Mouse (Mus musculus) embryonic stem cell, embryonic (primary cell): Measurements from ENCODE around the gene Chd6.
"Not testable (repeated sequence)": the region's sequence is repeated elsewhere in the genome, so short reads cannot be mapped to it uniquely, and the experiment has no call there.

ENCODE experiments used
- CTCF ChIA-PET, 4 experiments: fragments of 300-600 bp in 2 of 4; fragments of 350-600 bp in 2 of 4; sonication (Branson Sonifier 250); formaldehyde crosslinking; loops; one replicate each; lab custom pipeline; 2022; ENCODE audit warnings: inconsistent platforms in 2 of 4; lab: Charles Lee
- POLR2A ChIA-PET, 4 experiments: fragments of 300-600 bp in 2 of 4; fragments of 350-600 bp in 2 of 4; sonication (Branson Sonifier 250); formaldehyde crosslinking; loops; one replicate each; lab custom pipeline; 2022; ENCODE audit warnings: antibody characterized with exemption in 4 of 4, inconsistent platforms in 1 of 4; lab: Charles Lee

Gene Chd6

DNA sequence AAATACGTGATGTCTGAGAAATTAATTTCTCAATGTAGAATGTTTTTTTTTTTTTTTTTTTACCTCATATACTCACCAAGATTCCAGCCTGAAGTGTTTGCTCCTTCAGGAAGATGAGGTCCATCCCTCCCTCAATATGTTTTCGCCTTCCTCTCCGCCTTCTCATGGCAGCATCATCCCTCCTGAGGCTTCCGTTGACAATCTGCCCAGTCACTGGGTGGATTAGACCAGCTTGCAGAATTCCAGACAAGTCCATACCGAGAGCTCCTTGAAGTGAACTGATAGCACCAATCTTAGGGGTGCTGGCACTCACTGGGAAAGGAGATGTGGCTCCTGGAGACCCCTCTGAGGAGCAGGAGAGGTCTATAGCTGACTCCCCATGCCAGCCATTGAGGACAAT lies 149.0 kb downstream of the Chd6 start:
- CTCF ChIA-PET = no interaction called here

DNA sequence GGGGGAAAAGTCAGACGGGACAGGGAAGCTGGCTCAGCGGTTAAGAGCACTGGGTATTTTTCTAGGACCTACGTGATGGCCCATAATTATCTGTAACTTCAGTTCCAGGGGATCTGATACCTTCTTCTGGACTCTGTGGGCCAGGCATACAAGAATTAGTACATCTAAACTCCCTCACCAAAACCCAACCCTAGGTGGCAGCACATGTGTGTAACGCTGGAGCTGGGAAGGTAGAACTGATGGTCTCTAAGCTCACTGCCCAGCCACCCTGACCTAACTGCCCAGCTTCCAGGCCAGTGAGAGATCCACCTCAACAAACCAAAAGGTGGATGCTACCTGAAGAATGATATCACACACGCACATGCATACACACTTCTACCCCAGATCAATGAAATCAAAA lies 150.1 kb downstream of the Chd6 start:
- ChIA-PET CTCF (interaction anchor here in 1 of 4 experiments (0.6 kb wide), 1 partner anchor 9 kb away, joined by 3 read pairs; no protein-coding TSS in a partner anchor), POLR2A (interaction anchor here in 1 of 4 experiments (0.6 kb wide), 1 partner anchor 22 kb away, joined by 4 read pairs; no protein-coding TSS in a partner anchor)

More for the DNA sequence above, 149.0 kb downstream of the Chd6 start:
- POLR2A ChIA-PET = interaction anchor here in 1 of 4 experiments (0.8 kb wide), 1 partner anchor 12 kb away, joined by 3 read pairs; no protein-coding TSS in a partner anchor

DNA sequence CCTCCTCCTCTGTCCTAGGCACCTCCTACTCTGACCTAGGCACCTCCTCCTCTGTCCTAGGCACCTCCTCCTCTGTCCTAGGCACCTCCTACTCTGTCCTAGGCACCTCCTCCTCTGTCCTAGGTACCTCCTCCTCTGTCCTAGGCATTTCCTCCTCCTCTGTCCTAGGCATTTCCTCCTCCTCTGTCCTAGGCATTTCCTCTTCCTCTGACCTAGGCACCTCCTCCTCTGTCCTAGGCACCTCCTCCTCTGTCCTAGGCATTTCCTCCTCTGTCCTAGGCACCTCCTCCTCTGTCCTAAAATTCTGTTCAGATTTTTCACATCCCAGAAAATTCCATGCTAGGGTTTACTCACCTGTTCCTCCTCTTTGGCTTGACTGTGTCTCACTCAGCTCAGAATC lies 151.1 kb downstream of the Chd6 start:
- CTCF ChIA-PET = not testable (repeated sequence)
- POLR2A ChIA-PET = interaction anchor here in 1 of 4 experiments (0.5 kb wide), 1 partner anchor 252 kb away, joined by 4 read pairs; no protein-coding TSS in a partner anchor

DNA sequence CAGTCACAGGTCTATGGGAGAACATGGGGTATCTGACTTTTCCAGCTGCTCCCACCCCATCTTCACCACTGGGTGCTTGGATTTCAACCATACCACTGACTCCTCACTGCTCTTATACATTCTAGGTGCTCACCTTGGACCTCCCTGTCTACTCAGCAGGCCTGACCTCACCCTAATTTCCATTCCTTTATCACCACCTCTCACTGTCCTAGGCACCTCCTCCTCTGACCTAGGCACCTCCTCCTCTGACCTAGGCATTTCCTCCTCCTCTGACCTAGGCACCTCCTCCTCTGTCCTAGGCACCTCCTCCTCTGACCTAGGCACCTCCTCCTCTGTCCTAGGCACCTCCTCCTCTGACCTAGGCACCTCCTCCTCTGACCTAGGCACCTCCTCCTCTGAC lies 151.6 kb downstream of the Chd6 start:
- POLR2A ChIA-PET, CTCF ChIA-PET: not testable (repeated sequence)

DNA sequence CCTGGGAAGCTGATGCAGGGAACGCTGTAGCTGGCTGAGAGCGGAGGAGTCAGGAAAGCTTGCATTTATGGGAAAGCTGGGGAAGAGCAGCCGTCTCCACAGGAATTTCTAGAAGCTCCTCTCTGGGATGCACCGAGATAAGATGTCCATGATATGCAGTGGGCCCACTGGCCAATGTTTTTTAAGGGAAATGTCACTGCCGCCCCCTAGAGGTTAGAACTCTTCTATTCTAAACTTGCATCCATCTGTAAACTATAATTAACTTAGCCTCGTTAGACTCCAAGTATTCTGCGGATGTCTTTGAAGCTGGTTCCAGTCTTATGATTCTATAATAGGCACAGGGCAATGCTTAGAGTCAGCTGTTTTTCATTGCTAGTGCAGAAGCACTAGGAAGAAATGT lies 153.5 kb downstream of the Chd6 start:
- ChIA-PET POLR2A (interaction anchor here in 2 of 4 experiments (1.2 to 1.5 kb wide), 3 partner anchors 19 to 31 kb away, joined by 3 to 4 read pairs (median 3); no protein-coding TSS in a partner anchor), CTCF (interaction anchor here in 2 of 4 experiments (0.5 to 2.0 kb wide), 3 partner anchors 12 to 376 kb away, joined by 4 to 10 read pairs (median 4); no protein-coding TSS in a partner anchor)

DNA sequence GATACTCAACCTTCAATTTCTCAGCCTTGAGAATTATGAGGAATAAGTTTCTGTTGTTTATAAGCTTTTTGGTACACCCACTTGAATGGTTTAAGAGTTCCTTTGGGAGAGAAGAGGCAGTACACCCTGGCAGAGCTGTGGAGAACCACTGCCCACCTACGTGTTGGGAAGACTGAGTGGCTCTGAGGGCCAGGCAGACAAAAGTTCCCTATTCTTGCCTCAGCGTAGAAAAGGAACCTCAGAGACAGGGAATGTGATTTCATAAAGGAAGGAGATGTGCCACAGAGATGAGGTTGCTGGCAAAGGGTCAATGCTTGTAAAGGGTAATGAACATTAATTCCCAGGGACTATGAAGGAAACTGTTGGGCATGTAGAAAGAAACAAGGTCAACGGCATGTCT lies 154.3 kb downstream of the Chd6 start:
- POLR2A ChIA-PET = interaction anchor here in 1 of 4 experiments (0.9 to 1.4 kb wide), 2 partner anchors 9 to 16 kb away, joined by 4 to 5 read pairs; no protein-coding TSS in a partner anchor
- CTCF ChIA-PET = interaction anchor here in 1 of 4 experiments (2.0 kb wide), 1 partner anchor 13 kb away, joined by 10 read pairs; no protein-coding TSS in a partner anchor

DNA sequence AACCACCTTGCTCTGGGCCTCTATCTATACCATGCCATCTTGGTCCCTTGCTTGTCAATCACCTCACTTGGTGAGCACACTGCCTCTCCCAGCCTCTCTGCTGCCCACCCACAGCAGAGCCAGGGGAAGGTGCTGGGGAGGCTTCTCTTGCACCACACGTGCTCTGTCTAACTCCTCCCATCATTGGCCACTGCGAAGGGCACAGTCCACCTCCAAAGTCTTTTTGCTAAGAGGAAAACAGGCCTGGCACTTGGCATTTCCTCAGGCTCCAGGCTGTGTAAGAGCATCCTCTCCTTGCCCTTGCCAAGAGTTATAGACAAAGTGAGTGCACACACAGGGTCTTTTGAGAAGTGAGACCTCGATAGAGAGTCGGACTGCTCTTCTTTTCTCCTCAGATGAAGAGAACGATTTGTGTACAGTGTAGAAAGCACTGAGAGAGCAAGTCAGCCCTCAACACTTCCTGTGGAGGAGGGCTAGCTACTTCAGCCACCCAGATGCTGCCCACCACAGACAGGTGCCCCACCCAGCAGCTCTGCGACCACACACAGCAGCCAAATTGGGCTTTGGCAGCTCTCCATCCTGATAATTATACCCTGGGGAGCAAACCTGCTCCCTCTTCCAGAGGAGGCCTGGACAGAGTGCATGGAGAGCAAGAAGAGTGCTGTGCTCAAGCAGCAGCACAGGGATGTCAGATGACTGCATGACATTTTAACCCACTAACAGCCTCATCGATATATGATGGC lies 155.6 kb downstream of the Chd6 start:
- POLR2A ChIA-PET = interaction anchor here in 1 of 4 experiments (0.9 to 2.3 kb wide), 5 partner anchors 7 to 16 kb away, joined by 3 to 7 read pairs (median 4); no protein-coding TSS in a partner anchor

DNA sequence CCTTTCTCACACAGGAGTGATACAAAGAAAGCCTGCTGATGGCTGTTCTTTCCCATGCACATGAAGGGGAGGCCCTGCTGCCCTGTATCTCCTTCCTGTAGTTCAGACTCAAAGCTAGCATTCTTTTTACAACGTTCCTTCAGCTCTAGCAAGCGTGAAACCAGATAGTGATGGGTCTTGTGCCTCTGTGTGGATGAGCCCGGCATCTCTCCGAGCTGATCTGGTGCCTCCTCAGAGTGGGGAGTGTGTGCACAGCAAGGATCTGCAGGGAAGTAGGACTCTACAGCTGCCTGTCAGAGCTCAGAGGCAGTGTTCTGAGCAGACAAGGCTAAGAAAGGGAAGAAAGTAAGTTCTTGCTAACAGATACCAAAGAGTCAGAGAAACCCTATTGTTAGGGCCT lies 157.3 kb downstream of the Chd6 start:
- ChIA-PET POLR2A (interaction anchor here in 2 of 4 experiments (1.1 to 2.3 kb wide), 3 partner anchors 9 to 10 kb away, joined by 4 to 7 read pairs (median 4); no protein-coding TSS in a partner anchor), CTCF (interaction anchor here in 2 of 4 experiments (0.6 to 1.2 kb wide), 2 partner anchors 18 to 1824 kb away, joined by 3 read pairs; no protein-coding TSS in a partner anchor)

More for the DNA sequence above, 155.6 kb downstream of the Chd6 start:
- CTCF ChIA-PET = no interaction called here

DNA sequence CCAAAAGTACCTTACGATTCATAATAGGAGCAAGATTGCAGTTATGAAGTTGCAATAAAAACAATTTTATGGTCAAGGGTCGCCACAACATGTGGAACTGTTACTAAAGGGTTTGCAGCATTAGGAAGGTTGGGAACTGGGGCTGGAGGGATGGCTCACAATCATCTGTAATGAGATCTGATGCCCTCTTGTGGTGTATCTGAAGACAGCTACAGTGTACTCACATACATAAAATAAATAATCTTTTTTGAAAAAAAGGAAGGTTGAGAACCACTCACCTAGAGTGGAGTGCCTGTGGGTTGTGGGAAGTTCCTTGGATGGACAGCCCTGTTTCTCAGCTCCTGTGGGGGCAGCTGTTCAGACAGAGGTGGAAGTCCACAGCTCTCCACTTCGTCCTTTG lies 166.4 kb downstream of the Chd6 start:
- ChIA-PET CTCF (interaction anchor here in 3 of 4 experiments (0.7 to 1.7 kb wide), 9 partner anchors 8 to 345 kb away, joined by 3 to 8 read pairs (median 5); no protein-coding TSS in a partner anchor), POLR2A (interaction anchor here in 2 of 4 experiments (0.6 to 1.7 kb wide), 5 partner anchors 9 to 20 kb away, joined by 3 to 6 read pairs (median 4); no protein-coding TSS in a partner anchor)

DNA sequence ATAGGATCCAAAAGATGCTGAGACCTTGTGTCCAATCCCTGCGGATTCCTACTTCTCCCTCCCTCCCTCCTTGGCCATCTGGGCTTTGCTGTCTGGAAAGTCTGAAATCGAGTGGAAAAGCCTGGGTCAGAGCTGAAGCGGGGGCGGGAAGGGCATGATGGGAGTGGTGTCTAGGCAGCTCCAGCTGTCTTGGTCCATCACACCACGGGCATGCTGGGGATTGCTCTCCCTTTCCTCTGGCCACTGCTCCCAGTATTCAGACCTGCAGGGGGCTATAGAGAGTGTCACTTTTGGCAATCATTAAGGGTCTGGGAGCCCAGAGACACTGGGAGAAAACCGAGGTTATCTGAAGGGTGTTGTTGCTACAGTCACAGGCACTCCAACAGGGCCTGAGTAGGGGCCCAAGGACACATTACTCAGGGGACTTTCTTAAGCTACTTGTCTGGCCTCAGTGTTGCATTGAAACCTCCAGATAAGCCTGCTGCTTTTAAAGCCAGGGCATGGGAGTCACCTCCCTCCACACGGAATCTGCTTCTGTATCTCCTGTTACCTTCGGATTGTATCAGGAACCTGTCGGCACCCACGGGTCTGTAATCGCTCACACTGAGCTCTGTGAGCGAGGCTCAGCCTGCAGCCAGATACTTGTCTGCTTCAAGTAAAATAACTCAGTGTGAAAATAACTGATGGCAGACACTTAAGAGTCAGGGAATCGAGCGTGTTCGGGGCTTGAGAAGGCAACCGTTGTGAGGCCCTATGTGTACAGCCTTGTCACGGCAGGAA lies 167.8 kb downstream of the Chd6 start:
- CTCF ChIA-PET = interaction anchor here in 1 of 4 experiments (1.3 to 1.7 kb wide), 2 partner anchors 56 to 339 kb away, joined by 5 to 6 read pairs; no protein-coding TSS in a partner anchor
- POLR2A ChIA-PET = interaction anchor here in 2 of 4 experiments (1.1 to 1.9 kb wide), 4 partner anchors 11 to 23 kb away, joined by 3 to 7 read pairs (median 5); no protein-coding TSS in a partner anchor

DNA sequence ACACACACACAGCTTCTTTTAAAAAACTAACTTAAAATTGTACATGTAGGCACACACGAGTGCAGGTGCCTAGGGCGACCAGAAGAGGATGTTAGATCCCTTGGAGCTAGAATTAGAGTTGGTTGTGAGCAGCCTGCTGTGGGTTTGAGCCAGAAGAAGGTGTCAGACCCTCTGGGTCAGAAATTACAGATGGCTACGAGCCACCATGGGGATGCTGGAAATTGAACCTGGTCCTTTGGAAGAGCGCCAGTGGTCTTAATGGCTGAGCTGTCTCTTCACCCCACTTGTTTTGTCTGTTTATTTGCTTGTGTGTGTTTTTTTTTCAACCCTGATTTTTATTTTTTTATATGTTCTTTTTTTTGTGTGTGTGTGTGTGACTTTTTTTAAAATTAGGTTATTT lies 174.4 kb downstream of the Chd6 start:
- ChIA-PET POLR2A (interaction anchor here in 3 of 4 experiments (0.6 to 1.0 kb wide), 5 partner anchors 22 to 979 kb away, joined by 3 to 6 read pairs (median 3); partner anchors contain the start of genes Chd6 (in 1 of the 3) and Emilin3 (in 1 of the 3)), CTCF (interaction anchor here (0.6 to 1.9 kb wide), 14 partner anchors 8 to 1459 kb away, joined by 3 to 8 read pairs (median 4); partner anchors contain the start of gene Emilin3 (in 1 of the 4))

DNA sequence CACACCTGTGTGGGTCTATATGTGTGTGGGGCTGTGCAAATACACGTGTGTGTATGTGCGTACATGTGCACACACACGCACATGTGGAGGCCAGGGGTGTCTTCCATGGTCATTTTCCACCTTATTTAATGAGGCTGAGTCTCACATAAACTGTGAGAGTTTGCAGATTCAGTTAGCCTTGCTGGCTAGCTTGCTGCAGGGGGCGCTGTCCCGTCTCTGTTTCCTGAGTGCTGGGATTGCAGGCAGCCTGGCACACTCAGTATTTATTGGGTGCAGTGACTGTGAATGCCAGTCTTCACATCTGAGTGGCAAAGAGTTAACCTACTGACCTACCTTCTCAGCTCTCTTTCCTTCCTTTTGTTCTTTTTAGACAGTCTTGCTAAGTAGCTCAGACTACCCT lies 175.0 kb downstream of the Chd6 start:
- CTCF ChIA-PET = interaction anchor here (0.6 to 1.9 kb wide), 16 partner anchors 8 to 426 kb away, joined by 3 to 8 read pairs (median 3); partner anchors contain the start of gene Emilin3 (in 1 of the 4)
- POLR2A ChIA-PET = interaction anchor here in 3 of 4 experiments (0.6 to 1.2 kb wide), 7 partner anchors 9 to 175 kb away, joined by 3 to 5 read pairs (median 3); partner anchors contain the start of genes Chd6 (in 1 of the 3) and Emilin3 (in 1 of the 3)

DNA sequence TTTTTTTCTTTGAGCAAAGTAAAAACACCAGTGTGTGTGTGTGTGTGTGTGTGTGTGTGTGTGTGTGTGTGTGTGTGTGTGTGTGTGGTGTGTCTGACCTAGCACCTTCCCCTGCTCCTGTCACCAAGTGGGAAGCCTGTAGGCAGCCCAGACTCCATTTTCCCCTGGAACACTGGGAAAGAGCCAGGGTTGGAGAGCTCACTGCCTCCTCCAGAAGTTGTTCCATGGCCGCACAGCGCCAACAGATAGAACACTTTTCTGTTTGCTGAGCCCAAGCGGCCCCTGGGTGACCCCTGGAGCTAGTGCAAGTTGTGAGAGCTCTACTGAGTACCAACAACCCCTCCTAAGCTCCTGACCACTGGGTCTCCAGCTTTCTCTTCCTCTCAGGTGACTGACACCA lies 175.9 kb downstream of the Chd6 start:
- ChIA-PET CTCF (interaction anchor here in 3 of 4 experiments (0.6 to 1.9 kb wide), 5 partner anchors 9 to 227 kb away, joined by 4 to 9 read pairs (median 5); no protein-coding TSS in a partner anchor), POLR2A (interaction anchor here in 3 of 4 experiments (0.5 to 1.9 kb wide), 8 partner anchors 10 to 761 kb away, joined by 3 to 8 read pairs (median 4); partner anchors contain the start of gene Emilin3 (in 1 of the 3))

DNA sequence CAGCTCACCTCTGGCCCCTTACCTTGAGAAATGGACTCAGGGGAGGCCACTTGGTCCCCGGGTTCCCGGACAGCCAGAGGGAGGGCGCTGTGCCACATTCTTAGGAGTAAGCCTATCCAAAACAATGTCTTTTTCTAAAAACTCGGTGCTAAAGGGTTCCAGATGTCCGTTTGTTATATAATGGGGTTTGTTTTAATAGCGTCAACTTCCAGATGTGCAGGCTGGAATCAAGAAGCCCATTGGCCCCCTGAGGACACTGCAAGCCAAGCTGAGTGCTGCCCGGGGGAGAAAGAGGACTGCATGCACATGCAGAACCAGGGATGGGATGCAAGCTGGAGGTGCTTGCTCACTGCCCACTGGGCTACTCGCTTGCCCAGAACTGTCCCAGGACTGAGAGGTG lies 176.6 kb downstream of the Chd6 start:
- CTCF ChIA-PET = no interaction called here
- POLR2A ChIA-PET = interaction anchor here in 2 of 4 experiments (0.5 to 1.9 kb wide), 3 partner anchors 13 to 169 kb away, joined by 3 to 6 read pairs (median 4); no protein-coding TSS in a partner anchor

DNA sequence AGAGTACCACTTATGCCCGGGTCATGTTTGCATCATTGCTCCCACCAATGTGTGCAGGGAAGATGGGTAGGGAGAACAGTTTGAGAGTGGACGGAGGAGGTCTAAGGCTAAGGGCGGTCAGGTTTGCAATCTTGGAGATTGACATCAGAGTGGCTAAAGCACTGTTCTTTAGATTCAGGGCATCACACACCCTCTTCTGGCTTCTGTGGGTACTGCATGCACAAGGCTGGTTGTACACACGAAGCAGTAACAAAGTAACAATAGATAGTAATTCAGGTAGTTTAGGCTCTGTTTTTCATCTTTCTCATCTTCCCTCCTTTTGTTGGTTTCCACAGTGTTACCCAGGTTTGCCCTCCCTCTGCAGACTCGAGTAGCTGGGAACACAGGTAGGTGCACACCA lies 177.5 kb downstream of the Chd6 start:
- CTCF ChIA-PET = no interaction called here

DNA sequence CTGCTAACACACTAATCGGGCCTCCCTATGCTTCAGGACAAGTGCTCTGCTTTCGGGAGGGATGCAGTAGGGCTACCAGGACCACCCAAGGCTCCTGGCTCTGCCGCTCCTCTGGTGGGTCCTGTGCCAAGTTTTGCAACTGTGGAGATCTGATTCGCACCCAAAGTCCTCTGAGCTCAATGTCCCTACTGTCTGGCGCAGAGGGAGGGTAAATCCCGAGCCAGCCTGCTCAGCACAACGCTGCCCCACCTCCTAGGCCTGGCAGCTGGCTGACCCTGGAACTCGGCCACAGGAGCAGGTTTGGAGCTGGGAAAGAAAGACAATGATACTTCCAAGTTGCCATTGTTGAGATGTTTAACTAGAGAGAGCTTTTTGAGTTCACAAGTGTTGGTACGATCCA lies 183.7 kb downstream of the Chd6 start:
- CTCF ChIA-PET = no interaction called here
- POLR2A ChIA-PET = interaction anchor here in 1 of 4 experiments (1.3 kb wide), 1 partner anchor 14 kb away, joined by 4 read pairs; no protein-coding TSS in a partner anchor

More for the DNA sequence above, 177.5 kb downstream of the Chd6 start:
- POLR2A ChIA-PET = no interaction called here

DNA sequence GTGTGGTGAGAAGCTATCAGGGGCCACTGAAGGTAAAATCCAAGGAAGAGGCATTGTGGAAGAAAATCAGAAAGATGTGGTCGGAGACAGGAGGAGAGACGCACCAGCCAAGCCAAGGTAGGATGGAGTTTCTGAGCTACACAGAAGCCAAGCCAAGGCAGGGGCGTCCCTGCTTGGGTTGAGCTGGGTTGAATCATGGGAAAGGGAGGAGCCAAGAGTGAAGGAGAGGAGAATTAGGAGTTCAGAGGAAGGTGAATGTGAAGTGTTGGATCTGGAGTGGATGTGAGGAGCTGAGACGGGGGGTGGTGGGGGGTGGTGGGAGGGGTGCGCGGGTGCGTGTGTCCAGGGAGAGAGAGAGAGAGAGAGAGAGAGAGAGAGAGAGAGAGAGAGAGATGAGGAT lies 187.6 kb downstream of the Chd6 start:
- CTCF ChIA-PET = interaction anchor here in 1 of 4 experiments (0.8 kb wide), 1 partner anchor 13 kb away, joined by 4 read pairs; no protein-coding TSS in a partner anchor
- POLR2A ChIA-PET = interaction anchor here in 2 of 4 experiments (1.0 to 1.4 kb wide), 4 partner anchors 9 to 17 kb away, joined by 3 to 4 read pairs (median 4); partner anchors contain the start of gene Emilin3 (in 1 of the 2)
